Mouse (Mus musculus) lung, postnatal 25 days (tissue): Measurements from ENCODE around the gene Gm20449.
"Not testable (repeated sequence)": the region's sequence is repeated elsewhere in the genome, so short reads cannot be mapped to it uniquely, and the experiment has no call there.

Experiments
- DNase-seq: peaks from one replicate; pipeline ENCODE4 v3.0.0; 2022; ENCODE audit warnings: low spot score

Gene Gm20449

DNA sequence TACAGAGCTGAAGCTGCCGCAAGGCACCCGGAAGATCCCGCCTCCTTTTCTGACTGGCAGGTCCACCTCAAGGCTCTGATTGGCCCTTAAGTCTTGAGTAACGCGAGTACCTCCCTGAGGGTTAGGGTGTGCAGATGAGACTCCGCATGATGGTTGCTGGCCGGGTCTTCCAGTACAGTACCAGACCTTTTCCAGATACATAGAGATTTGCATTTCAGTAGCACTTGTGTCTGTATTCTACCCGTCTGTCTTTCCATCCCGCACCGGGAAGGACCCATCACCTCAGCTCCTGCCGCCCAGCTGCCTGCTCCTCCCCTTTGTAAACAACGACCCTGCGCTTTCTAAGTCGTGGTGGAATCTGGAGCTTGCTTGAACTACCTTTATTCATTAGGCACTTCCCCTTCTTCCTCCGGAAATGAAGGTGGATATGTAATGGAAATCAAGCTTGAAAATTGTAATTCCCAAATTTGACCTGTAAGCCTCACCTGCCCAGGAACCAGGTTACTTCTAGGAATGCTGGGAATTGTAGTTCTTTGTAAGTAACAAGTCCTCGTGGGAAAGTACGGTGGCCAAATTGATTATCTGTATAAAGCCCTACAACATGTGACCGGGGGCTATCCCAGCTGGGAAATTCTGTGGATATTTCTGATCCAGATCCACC, at the start of gene Gm20449, which contains the start of gene AW146154:
Gm20449 (minus strand) TSS at position 29 of the 661 bp plus-strand sequence.
AW146154 (minus strand) TSS at position 502 of the 661 bp plus-strand sequence.
- DNase-seq = peak; percentile 99

DNA sequence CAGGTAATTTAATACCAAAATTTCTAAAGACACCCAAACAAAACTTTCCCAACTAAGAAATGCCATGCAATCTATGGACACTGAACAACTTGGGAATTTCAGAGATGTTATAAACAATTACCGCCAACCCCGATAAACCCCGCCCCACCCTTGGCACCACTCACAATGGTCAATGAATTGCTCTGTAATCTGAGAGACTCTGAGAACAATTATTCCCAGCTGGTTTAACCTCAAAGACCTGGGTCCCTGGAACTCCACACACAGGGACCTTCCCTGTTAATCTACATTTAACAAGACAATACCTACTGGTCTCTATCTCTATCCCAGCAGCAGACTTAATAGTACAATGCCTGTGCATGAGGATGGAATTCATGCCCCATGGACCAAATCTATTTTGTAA, 13.5 kb upstream of the Gm20449 start:
- DNase-seq = no peak

DNA sequence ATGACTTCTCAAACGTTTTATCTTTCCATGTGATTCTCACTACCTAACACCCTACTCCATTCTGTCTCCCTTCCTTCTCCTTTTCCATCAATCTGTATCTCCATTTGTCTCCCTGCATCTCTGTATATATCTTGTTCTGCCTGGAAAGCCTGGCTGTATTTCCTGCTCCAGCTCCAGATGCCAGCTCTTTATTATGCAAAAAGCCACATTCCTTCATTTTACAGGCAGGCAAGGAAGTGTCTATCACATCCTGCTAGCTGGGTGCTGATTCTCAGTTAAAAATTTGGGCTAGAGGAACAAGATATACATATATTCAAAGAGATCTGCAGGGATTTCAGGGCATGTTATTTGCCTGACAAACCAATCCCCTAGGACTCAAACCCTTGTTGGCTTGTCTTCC, 13.0 kb upstream of the Gm20449 start:
- DNase-seq = no peak

DNA sequence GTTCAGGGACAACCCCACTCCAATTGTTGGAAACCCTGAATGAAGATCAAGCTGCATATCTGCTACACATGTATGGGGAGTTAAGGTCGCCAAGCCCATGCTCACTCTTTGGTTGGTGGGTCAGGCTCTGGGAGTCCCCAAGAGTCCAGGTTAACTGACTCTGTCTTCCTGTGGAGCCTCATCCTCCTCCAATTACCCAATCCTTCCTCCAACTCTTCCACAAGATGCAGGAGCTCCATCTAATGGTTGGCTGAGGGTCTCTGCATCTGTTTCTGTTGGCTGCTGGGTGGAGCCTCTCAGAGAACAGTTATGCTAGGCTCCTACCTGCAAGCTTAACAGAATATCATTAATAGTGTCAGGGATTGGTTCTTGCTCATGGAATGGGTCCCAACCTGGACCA, 3.2 kb upstream of the Gm20449 start:
- DNase-seq = no peak

DNA sequence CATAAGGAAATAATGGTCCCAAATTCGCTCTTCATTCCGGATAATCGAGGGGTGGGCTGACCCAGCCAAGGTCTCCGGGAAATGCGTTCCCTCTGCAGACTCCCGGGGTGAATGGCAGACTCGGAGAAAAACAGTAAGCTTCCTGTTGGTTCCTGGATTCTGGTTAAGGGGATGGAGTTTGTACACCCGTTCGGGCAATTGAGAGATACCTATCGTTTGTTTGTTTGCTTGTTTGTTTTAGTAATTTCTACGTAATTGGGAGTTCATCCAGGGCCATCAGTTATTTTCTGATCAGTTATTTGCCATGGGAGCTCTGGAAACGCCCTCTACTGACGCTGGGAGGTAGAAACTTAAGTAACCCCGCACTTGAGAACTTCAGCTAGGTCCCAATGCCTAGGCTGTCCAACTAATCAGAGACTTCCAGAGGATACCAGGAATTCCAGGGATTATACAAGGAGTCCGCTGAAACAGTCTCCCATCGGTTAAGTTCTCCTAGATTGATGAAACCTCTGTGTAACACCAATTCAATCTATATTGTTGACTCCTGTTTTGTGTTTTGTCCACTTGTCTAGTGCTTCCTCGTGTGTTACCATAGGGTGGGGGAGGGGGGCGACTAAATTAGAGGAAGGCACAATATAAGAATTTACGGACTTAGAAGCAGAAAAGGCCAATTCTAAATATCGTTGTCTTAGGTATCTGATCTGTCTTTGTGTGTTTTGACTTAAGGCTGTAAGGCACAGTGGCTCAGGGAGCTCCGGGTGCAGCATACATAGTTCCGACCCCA, 1.1 kb upstream of the Gm20449 start:
- peak; percentile 86 for DNase-seq

DNA sequence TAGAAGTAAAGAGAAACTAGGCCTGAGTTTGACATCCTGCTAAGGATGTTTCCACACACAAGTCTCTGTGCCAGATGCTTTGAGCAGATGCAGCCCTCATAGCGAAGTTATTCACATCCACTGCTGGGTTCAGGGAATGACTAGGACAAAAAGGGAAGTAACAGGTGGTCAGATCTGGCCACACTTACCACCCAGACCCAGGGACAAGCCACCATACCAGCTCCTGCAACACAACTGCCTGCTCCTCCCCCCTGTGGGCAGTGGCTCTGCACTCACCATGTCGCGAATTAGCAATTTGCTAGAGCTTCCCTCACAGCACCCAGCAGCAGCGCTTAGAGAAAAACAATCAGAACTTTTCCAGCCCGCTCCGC, 214 bp downstream of the Gm20449 start:
- DNase-seq = not testable (repeated sequence)

DNA sequence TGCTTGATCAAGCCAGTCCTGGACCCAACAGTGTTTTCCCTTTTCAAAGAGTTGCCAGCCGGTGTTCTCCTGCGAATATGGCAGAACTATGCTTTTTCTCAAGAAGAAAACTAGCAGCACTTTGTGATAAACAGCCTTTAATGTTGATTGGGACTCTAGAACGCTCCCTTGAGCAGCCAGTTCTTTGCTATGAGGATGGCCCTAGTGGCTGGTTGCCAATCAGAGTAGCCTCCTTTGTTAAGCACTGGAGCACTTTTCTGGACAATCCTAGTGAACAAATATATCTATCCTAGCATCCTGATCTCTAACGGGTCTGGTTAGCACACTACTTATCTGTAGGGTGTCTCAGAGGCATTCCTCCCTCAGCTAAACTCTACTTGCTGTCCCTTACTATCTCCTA, 753 bp downstream of the Gm20449 start:
- DNase-seq = not testable (repeated sequence)

DNA sequence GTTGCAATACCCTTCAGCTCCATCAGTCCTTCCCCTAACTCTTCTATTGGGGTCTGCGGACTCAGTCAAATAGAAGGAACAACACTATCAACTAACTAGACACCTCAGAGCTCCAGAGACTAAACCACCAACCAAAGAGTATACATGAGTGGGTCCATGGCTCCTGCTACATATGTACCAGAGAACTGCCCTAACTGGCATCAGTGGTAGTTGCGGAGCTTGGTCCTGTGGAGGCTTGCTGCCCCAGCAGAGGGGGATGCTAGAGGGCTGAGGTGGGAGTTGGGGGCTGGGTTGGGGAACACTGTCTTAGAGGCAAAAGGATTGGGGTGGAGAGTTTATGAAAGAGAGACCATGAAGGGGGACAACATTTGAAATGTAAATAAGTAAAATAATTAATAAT, 1.3 kb downstream of the Gm20449 start:
- no peak for DNase-seq

DNA sequence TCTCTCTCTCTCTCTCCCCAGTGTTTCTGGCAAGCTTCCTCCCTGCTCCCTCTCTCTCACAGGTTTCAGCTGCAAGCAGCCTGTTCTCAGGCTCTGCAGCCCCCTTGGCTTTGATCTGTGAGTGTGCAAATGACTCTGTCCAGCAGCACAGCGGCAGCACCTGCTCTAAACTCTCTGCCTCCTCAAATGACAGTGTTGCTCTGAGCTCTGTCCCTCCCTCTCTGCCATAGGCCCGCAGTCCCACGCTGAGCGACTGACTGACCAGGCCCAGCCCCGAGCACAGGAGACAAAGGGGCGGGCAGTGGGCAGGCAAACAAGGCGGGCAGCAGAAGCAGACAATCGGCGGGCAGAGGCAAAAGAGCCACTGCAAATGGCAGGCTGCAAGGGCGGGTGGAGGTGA, 47.4 kb downstream of the Gm20449 start:
- DNase-seq = no peak

DNA sequence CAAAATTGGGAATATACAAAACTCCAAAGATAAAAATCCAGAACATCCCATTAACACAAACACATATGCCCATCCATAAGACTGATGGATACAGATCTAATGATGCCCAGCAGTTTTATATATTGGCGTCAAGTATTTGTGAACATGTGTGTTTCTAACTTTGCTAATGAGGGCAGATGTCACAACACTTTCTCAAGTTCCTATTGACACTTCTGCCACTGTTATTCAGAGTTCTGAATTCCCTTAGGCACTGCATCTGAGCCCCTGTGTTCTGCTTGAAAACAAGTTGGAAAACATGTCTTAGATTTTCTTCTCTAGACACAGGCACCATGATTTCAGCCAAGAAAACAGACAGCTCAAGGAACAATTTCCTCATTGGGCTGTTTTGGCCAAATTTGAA, 50.6 kb downstream of the Gm20449 start, which contains the start of gene Vmn2r57:
Vmn2r57 (minus strand) TSS at position 101 of the 400 bp plus-strand sequence.
- not testable (repeated sequence) for DNase-seq

DNA sequence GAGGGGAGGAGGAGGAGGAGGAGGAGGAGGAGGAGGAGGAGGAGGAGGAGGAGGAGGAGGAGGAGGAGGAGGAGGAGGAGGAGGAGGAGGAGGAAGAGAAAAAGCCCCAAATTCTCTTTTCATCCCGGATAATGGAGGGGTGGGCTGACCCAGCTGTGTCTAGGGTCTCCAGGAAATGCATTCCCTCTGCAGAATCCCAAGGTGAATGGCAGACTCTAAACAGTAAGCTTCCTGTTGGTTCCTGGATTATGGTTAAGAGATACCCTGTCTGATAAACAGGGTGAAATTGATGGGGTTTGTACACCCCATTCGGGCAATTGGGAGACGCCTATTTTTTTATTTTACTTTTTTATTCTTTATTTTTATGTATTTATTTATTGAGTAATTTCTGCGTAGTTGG, 105.1 kb downstream of the Gm20449 start:
- no peak for DNase-seq

DNA sequence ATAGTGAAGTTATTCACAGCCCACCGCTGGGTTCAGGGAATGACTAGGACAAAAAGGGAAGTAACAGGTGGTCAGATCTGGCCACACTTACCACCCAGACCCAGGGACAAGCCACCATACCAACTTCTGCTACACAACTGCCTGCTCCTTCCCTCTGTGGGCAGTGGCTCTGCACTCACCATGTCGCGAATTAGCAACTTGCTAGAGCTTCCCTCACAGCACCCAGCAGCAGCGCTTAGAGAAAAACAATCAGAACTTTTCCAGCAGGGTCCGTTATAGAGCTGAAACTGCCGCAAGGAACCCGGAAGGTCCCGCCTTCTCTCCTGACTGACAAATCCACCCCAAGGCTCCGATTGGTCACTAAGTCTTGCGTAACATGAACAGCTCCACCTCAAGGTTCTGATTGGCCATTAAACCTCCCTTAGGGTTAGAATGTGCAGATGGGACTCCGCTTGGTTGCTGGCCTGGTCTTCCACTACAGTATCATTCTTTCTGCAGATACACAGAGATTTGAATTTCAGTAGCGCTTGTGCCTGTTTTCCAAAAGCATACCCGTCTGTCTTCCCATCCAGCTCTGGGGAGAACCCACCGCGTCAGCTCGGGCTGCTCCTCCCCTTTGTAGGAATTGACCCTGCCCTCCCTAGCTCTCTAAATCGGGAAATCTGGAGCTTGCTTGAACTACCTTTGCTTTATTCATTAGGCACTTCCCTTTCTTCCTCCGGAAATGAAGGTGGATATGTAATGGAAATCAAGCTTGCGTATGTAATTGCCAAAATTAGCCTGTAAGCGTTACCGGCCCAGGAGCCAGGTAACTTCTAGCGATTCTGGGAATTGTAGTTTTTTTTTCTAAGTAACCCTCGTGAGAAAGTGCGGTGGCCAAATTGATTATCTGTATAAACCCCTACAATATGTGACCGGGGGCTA, 105.9 kb downstream of the Gm20449 start, which contains the start of gene AI987944:
AI987944 (minus strand) TSS at position 332 of the 924 bp plus-strand sequence.
- DNase-seq = peak; percentile 92
